Mouse (Mus musculus): ENCODE results near the gene Surf6. TPM values are rescaled to one million over a fixed set of nuclear protein-coding genes. Genes with fewer than 3 reads are reported as not detected.

The Surf6 gene
- polyA plus RNA-seq (2014; fragmentation: Nextera tagmentation; extraction: Ambion mirVana) = 14.4 and 15.4 TPM in 2 replicates

- peak within 1 kb of the TSS; percentile 75 for H3K4me3 ChIP-seq (ENCODE audit: low read depth, low read length)
- peak; percentile 99 for DNase-seq (ENCODE audit: low spot score)
- peak within 1 kb of the TSS; percentile 80 for H3K9ac ChIP-seq (ENCODE audit: low read depth, low read length)
- WGBS = under 1% methylated on average over 33 of the region's 41 CpGs
- H3K27ac ChIP-seq (replicated peaks; ENCODE audit: low read depth, low read length) = peak within 1 kb of the TSS; percentile 80
- peak; percentile 97 for ATAC-seq (ENCODE audit: low read depth)
- H3K4me1 ChIP-seq (ENCODE audit: control insufficient read depth, insufficient read depth, low read length) = peaks cover 11% of the 10 kb centered on the region
- no peaks in the 10 kb centered on the region for H3K27me3 ChIP-seq (replicated peaks; ENCODE audit: control insufficient read depth, insufficient read depth, low read length)
- H3K36me3 ChIP-seq (ENCODE audit: control insufficient read depth, insufficient read depth, low read length) = peaks cover 54% of the 10 kb centered on the region
- peak within 1 kb of the TSS; percentile 85 for H3K4me2 ChIP-seq (ENCODE audit: low read depth, low read length)
- H3K9me3 ChIP-seq (ENCODE audit: control insufficient read depth, low read length) = no peaks in the 10 kb centered on the region
Observed at GRCm38 (mm10) chr2:26902467-26903220, at the start of gene Surf6. Gene Surf6 (minus strand): TSS chr2:26902879.

- Histone ChIP-seq H3K4me2 (ENCODE audit: low read depth, low read length) (no peak overlapping the region), H3K27me3 (replicated peaks; ENCODE audit: control insufficient read depth, insufficient read depth, low read length) (no peaks in the 10 kb centered on the region), H3K9ac (ENCODE audit: low read depth, low read length) (no peak overlapping the region), H3K4me3 (ENCODE audit: low read depth, low read length) (no peak overlapping the region), H3K9me3 (ENCODE audit: control insufficient read depth, low read length) (no peaks in the 10 kb centered on the region), H3K4me1 (ENCODE audit: control insufficient read depth, insufficient read depth, low read length) (no peaks in the 10 kb centered on the region), H3K36me3 (ENCODE audit: control insufficient read depth, insufficient read depth, low read length) (peaks cover 73% of the 10 kb centered on the region), H3K27ac (replicated peaks; ENCODE audit: low read depth, low read length) (no peak overlapping the region)
- no peak for ATAC-seq (ENCODE audit: low read depth)
- 92% methylated on average over 4 of the region's 4 CpGs for WGBS
- no peak for DNase-seq (ENCODE audit: low spot score)
Observed at GRCm38 (mm10) chr2:26952193-26952592, 49.5 kb upstream of the Surf6 start.

- Histone ChIP-seq H3K9me3 (ENCODE audit: control insufficient read depth, low read length) (no peaks in the 10 kb centered on the region), H3K4me2 (ENCODE audit: low read depth, low read length) (no peak overlapping the region), H3K27me3 (replicated peaks; ENCODE audit: control insufficient read depth, insufficient read depth, low read length) (no peaks in the 10 kb centered on the region), H3K9ac (ENCODE audit: low read depth, low read length) (no peak overlapping the region), H3K4me1 (ENCODE audit: control insufficient read depth, insufficient read depth, low read length) (no peaks in the 10 kb centered on the region), H3K4me3 (ENCODE audit: low read depth, low read length) (no peak overlapping the region), H3K27ac (replicated peaks; ENCODE audit: low read depth, low read length) (no peak overlapping the region), H3K36me3 (ENCODE audit: control insufficient read depth, insufficient read depth, low read length) (peaks cover 68% of the 10 kb centered on the region)
- ATAC-seq (ENCODE audit: low read depth) (no peak), DNase-seq (ENCODE audit: low spot score) (no peak)
- 81% methylated on average over 8 of the region's 8 CpGs for WGBS
Observed at GRCm38 (mm10) chr2:26951346-26951905, 48.7 kb upstream of the Surf6 start.

GRCm38 (mm10) chr2:26950411-26950810 lies 47.7 kb upstream of the Surf6 start:
- H3K27me3 ChIP-seq (replicated peaks; ENCODE audit: control insufficient read depth, insufficient read depth, low read length) = no peaks in the 10 kb centered on the region
- no peak overlapping the region for H3K4me2 ChIP-seq (ENCODE audit: low read depth, low read length)
- H3K9ac ChIP-seq (ENCODE audit: low read depth, low read length) = no peak overlapping the region
- 93% methylated on average over 2 of the region's 2 CpGs for WGBS
- no peak for ATAC-seq (ENCODE audit: low read depth)
- H3K9me3 ChIP-seq (ENCODE audit: control insufficient read depth, low read length) = no peaks in the 10 kb centered on the region
- H3K4me1 ChIP-seq (ENCODE audit: control insufficient read depth, insufficient read depth, low read length) = no peaks in the 10 kb centered on the region
- H3K27ac ChIP-seq (replicated peaks; ENCODE audit: low read depth, low read length) = no peak overlapping the region
- peaks cover 58% of the 10 kb centered on the region for H3K36me3 ChIP-seq (ENCODE audit: control insufficient read depth, insufficient read depth, low read length)
- H3K4me3 ChIP-seq (ENCODE audit: low read depth, low read length) = no peak overlapping the region
- no peak for DNase-seq (ENCODE audit: low spot score)

- no peak for ATAC-seq (ENCODE audit: low read depth)
- Histone ChIP-seq H3K4me2 (ENCODE audit: low read depth, low read length) (no peak overlapping the region), H3K36me3 (ENCODE audit: control insufficient read depth, insufficient read depth, low read length) (0 out of 2 replicates have a peak, but pooled peaks cover 2% of the 10 kb centered on the region), H3K9ac (ENCODE audit: low read depth, low read length) (no peak overlapping the region), H3K27me3 (replicated peaks; ENCODE audit: control insufficient read depth, insufficient read depth, low read length) (no peaks in the 10 kb centered on the region), H3K4me3 (ENCODE audit: low read depth, low read length) (no peak overlapping the region), H3K9me3 (ENCODE audit: control insufficient read depth, low read length) (no peaks in the 10 kb centered on the region), H3K27ac (replicated peaks; ENCODE audit: low read depth, low read length) (no peak overlapping the region), H3K4me1 (ENCODE audit: control insufficient read depth, insufficient read depth, low read length) (no peaks in the 10 kb centered on the region)
- 72% methylated on average over 3 of the region's 3 CpGs for WGBS
- DNase-seq (ENCODE audit: low spot score) = no peak
Observed at GRCm38 (mm10) chr2:26943253-26943652, 40.6 kb upstream of the Surf6 start.

GRCm38 (mm10) chr2:26941539-26941938 lies 38.9 kb upstream of the Surf6 start:
- Histone ChIP-seq H3K9ac (ENCODE audit: low read depth, low read length) (no peak overlapping the region), H3K9me3 (ENCODE audit: control insufficient read depth, low read length) (no peaks in the 10 kb centered on the region), H3K4me2 (ENCODE audit: low read depth, low read length) (no peak overlapping the region), H3K4me3 (ENCODE audit: low read depth, low read length) (no peak overlapping the region), H3K4me1 (ENCODE audit: control insufficient read depth, insufficient read depth, low read length) (no peaks in the 10 kb centered on the region), H3K27ac (replicated peaks; ENCODE audit: low read depth, low read length) (no peak overlapping the region), H3K27me3 (replicated peaks; ENCODE audit: control insufficient read depth, insufficient read depth, low read length) (no peaks in the 10 kb centered on the region), H3K36me3 (ENCODE audit: control insufficient read depth, insufficient read depth, low read length) (no peaks in the 10 kb centered on the region)
- no peak for DNase-seq (ENCODE audit: low spot score)
- WGBS = 34% methylated on average over 5 of the region's 5 CpGs
- ATAC-seq (ENCODE audit: low read depth) = no peak

- no peak for DNase-seq (ENCODE audit: low spot score)
- no peaks in the 10 kb centered on the region for H3K9me3 ChIP-seq (ENCODE audit: control insufficient read depth, low read length)
- peaks cover 10% of the 10 kb centered on the region for H3K4me1 ChIP-seq (ENCODE audit: control insufficient read depth, insufficient read depth, low read length)
- no peak for ATAC-seq (ENCODE audit: low read depth)
- H3K4me2 ChIP-seq (ENCODE audit: low read depth, low read length) = no peak overlapping the region
- no peak overlapping the region for H3K9ac ChIP-seq (ENCODE audit: low read depth, low read length)
- no peak overlapping the region for H3K27ac ChIP-seq (replicated peaks; ENCODE audit: low read depth, low read length)
- H3K36me3 ChIP-seq (ENCODE audit: control insufficient read depth, insufficient read depth, low read length) = peaks cover 4% of the 10 kb centered on the region
- no peak overlapping the region for H3K4me3 ChIP-seq (ENCODE audit: low read depth, low read length)
- H3K27me3 ChIP-seq (replicated peaks; ENCODE audit: control insufficient read depth, insufficient read depth, low read length) = no peaks in the 10 kb centered on the region
- 72% methylated on average over 1 of the region's 1 CpGs for WGBS
Observed at GRCm38 (mm10) chr2:26936425-26936824, 33.7 kb upstream of the Surf6 start.

GRCm38 (mm10) chr2:26935286-26935685 lies 32.6 kb upstream of the Surf6 start:
- no peaks in the 10 kb centered on the region for H3K9me3 ChIP-seq (ENCODE audit: control insufficient read depth, low read length)
- 97% methylated on average over 2 of the region's 2 CpGs for WGBS
- no peak for ATAC-seq (ENCODE audit: low read depth)

More at GRCm38 (mm10) chr2:26935286-26935685, 32.6 kb upstream of the Surf6 start:
- Histone ChIP-seq H3K4me2 (ENCODE audit: low read depth, low read length) (no peak overlapping the region), H3K36me3 (ENCODE audit: control insufficient read depth, insufficient read depth, low read length) (peaks cover 15% of the 10 kb centered on the region), H3K4me3 (ENCODE audit: low read depth, low read length) (no peak overlapping the region), H3K4me1 (ENCODE audit: control insufficient read depth, insufficient read depth, low read length) (peaks cover 13% of the 10 kb centered on the region), H3K27me3 (replicated peaks; ENCODE audit: control insufficient read depth, insufficient read depth, low read length) (no peaks in the 10 kb centered on the region), H3K27ac (replicated peaks; ENCODE audit: low read depth, low read length) (no peak overlapping the region), H3K9ac (ENCODE audit: low read depth, low read length) (no peak overlapping the region)
- DNase-seq (ENCODE audit: low spot score) = no peak
